11 mouse cellular contexts compared by ENCODE assay signal in the genomic region with DNA sequence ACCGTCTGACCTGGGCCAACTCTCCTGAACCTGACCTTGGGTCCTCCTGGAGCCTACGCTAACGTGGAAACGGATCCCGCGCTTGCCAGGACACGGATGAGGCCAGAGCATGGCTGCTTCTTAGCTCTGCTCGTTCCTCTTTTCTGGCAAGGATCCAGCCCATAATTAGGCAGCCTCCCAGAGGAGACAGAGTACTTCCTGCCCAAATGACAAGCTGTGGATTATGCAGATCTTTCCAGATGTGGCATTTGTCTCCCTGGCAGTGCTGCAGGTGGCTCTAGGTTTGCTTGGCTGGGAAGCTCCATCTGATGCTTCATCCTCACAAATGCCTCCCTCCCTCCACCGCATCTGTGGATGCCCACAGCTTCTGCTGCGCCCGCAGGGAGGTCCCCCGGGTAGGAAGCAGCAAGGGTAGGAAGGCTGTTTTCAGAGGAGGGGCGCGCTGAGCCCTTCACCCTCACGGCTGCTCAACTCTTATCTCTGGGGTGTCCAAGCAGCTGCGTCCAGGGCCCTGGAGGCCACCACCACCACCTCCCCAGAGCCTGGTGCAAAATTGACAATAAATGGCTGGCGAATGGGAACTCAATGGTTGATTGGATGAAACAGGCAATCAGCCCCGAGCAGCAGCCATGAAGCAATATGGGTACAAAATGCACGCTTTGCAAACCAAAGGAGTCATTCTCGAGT. TPM values are rescaled to one million over a fixed set of nuclear protein-coding genes. Genes with fewer than 3 reads are reported as not detected.
A peak's percentile ranks its signal among the peaks of the same experiment; 100 is the strongest.
DNase-seq lines count a peak whose midpoint lies in the region; ATAC-seq and TF ChIP-seq lines count a peak whose summit lies in the region.
"Had no signal": no experiment of that assay in that cellular context is flagged by ENCODE, and none has a peak within 500 bp of the region (broad histone marks: within the 10 kb centered on the region; RNA-seq: fewer than 3 reads in every experiment).

No protein-coding gene starts in this region.

- no peak for TF ChIP-seq CTCF in kidney, adult 2 months (conservative IDR thresholded peaks at IDR 0.05; ENCODE audit: insufficient read depth, insufficient read length, low read depth, low read length)
- TF ChIP-seq CTCF in E14TG2a.4 (conservative IDR thresholded peaks at IDR 0.05; ENCODE audit: low read length), result no peak

- no peaks in the 10 kb centered on the region for H3K27me3 ChIP-seq in kidney, adult 2 months (replicated peaks; ENCODE audit: control insufficient read depth, insufficient read depth, low read length)
- H3K27me3 ChIP-seq in kidney, embryonic 15.5 days, result peaks cover 76% of the 10 kb centered on the region
- H3K27me3 ChIP-seq in E14TG2a.4 (ENCODE audit: insufficient read depth, low read length), result no peaks in the 10 kb centered on the region
- no peaks in the 10 kb centered on the region; the same call in 1 of the 2 replicates for H3K27me3 ChIP-seq in hindbrain, embryonic 14.5 days (ENCODE audit: control insufficient read depth, insufficient read depth, low read length)
- H3K27me3 ChIP-seq: neural tube, embryonic 12.5 days had no signal

- 40% methylated on average over 20 of the region's 20 CpGs for WGBS in kidney, adult 2 months
- 51% methylated on average over 20 of the region's 20 CpGs for WGBS in kidney, embryonic 15.5 days
- WGBS in hindbrain, embryonic 14.5 days, result 28% methylated on average over 20 of the region's 20 CpGs

- no peak overlapping the region for H3K4me2 ChIP-seq in kidney, embryonic 15.5 days
- H3K4me2 ChIP-seq in hindbrain, embryonic 14.5 days (replicated peaks), result 0 out of 2 replicates have a peak overlapping the region, but pooled peaks have one; percentile 1
- H3K4me2 ChIP-seq: liver, embryonic 12.5 days; neural tube, embryonic 12.5 days had no signal

- no peak overlapping the region for H3K9ac ChIP-seq in kidney, embryonic 15.5 days
- no peak overlapping the region for H3K9ac ChIP-seq in hindbrain, embryonic 14.5 days
- H3K9ac ChIP-seq: liver, embryonic 12.5 days; neural tube, embryonic 12.5 days had no signal

- H3K4me1 ChIP-seq in kidney, adult 2 months (ENCODE audit: control insufficient read depth, insufficient read depth, low read length), result no peaks in the 10 kb centered on the region; the same call in 1 of the 2 replicates
- peaks cover 9% of the 10 kb centered on the region; the same call in 1 of the 2 replicates for H3K4me1 ChIP-seq in kidney, embryonic 15.5 days
- H3K4me1 ChIP-seq in E14TG2a.4 (replicated peaks; ENCODE audit: low read depth, low read length), result peaks cover 27% of the 10 kb centered on the region
- H3K4me1 ChIP-seq in hindbrain, embryonic 14.5 days (replicated peaks; ENCODE audit: control insufficient read depth, insufficient read depth, low read length), result peaks cover 25% of the 10 kb centered on the region
- H3K4me1 ChIP-seq: liver, embryonic 12.5 days had no signal

- no peak for ATAC-seq in kidney, embryonic 15.5 days (replicated peaks; ENCODE audit: low FRiP score)
- peak; percentile 64; the same call in 1 of the 2 replicates for ATAC-seq in hindbrain, embryonic 14.5 days (ENCODE audit: low FRiP score)
- no peak for ATAC-seq in megakaryocyte progenitor cell, adult 5-6 weeks (replicated peaks; ENCODE audit: poor library complexity)
- ATAC-seq in erythroblast, adult 5-6 weeks (replicated peaks; ENCODE audit: low FRiP score, poor library complexity, severe bottlenecking), result no peak
- ATAC-seq: liver, embryonic 12.5 days had no signal

- no peaks in the 10 kb centered on the region for H3K9me3 ChIP-seq in kidney, embryonic 15.5 days (replicated peaks)
- peaks cover 5% of the 10 kb centered on the region; the same call in 1 of the 2 replicates for H3K9me3 ChIP-seq in E14TG2a.4 (ENCODE audit: low read length)
- no peaks in the 10 kb centered on the region for H3K9me3 ChIP-seq in hindbrain, embryonic 14.5 days (ENCODE audit: control insufficient read depth, low read length)
- H3K9me3 ChIP-seq: G1E; liver, embryonic 12.5 days; neural tube, embryonic 12.5 days had no signal

- no peak for TF ChIP-seq POLR2A in kidney, adult 2 months (IDR thresholded peaks at IDR 0.05; ENCODE audit: low read depth, low read length)

- H3K36me3 ChIP-seq in kidney, adult 2 months (ENCODE audit: control insufficient read depth, insufficient read depth, low read length), result no peaks in the 10 kb centered on the region
- H3K36me3 ChIP-seq in kidney, embryonic 15.5 days, result no peaks in the 10 kb centered on the region
- no peaks in the 10 kb centered on the region for H3K36me3 ChIP-seq in E14TG2a.4 (ENCODE audit: insufficient read depth, low read length)
- H3K36me3 ChIP-seq in hindbrain, embryonic 14.5 days (replicated peaks; ENCODE audit: control insufficient read depth, insufficient read depth), result no peaks in the 10 kb centered on the region
- H3K36me3 ChIP-seq: G1E; liver, embryonic 12.5 days; neural tube, embryonic 12.5 days had no signal

- no peak overlapping the region for H3K4me3 ChIP-seq in kidney, adult 2 months (ENCODE audit: insufficient read depth, low read depth, low read length)
- no peak overlapping the region for H3K4me3 ChIP-seq in kidney, embryonic 15.5 days (replicated peaks)
- H3K4me3 ChIP-seq in E14TG2a.4 (replicated peaks; ENCODE audit: low read length), result peak overlapping the region; percentile 58
- H3K4me3 ChIP-seq in hindbrain, embryonic 14.5 days (replicated peaks; ENCODE audit: low read length), result no peak overlapping the region
- H3K4me3 ChIP-seq: liver, embryonic 12.5 days; neural tube, embryonic 12.5 days had no signal

- peak; percentile 50 for DNase-seq in kidney, adult 2 months
- DNase-seq in MN1 (ENCODE audit: low spot score), result peak; percentile 66
- DNase-seq in hindbrain, embryonic 14.5 days (ENCODE audit: low spot score), result peak; percentile 82
- no peak for DNase-seq in layer of hippocampus, adult 8-10 months (ENCODE audit: low spot score in 2 of 2)

- no peak overlapping the region for H3K27ac ChIP-seq in kidney, adult 2 months (ENCODE audit: insufficient read depth, low read depth, low read length)
- H3K27ac ChIP-seq in kidney, embryonic 15.5 days, result no peak overlapping the region
- H3K27ac ChIP-seq in hindbrain, embryonic 14.5 days, result peak overlapping the region; percentile 58; the same call in 1 of the 2 replicates
- H3K27ac ChIP-seq: liver, embryonic 12.5 days; neural tube, embryonic 12.5 days had no signal

RNA-seq across cellular contexts. Expression of gene Cfap77, which starts 24.7 kb away (rescaled TPM):
- 0.31 and 0.61 TPM in 2 replicates for polyA plus RNA-seq in kidney, adult 2 months (2012; rRNA removed)
- 0.31 and 0.35 TPM in 2 replicates for polyA plus RNA-seq in kidney, embryonic 15.5 days (2015; fragmentation: Nextera tagmentation; extraction: Ambion mirVana)
- polyA plus RNA-seq in hindbrain, embryonic 14.5 days (2014; fragmentation: Nextera tagmentation; extraction: Ambion mirVana), result 0.56 and 0.78 TPM in 2 replicates
- total RNA-seq in megakaryocyte progenitor cell, adult 5-6 weeks (2015), result 0.17 TPM in 1 of 2 replicates, not detected in the other
- not detected in 2 replicates for total RNA-seq in megakaryocyte progenitor cell, adult 5-6 weeks (2017)
- total RNA-seq in erythroblast, adult 5-6 weeks (2015; ENCODE audit: low replicate concordance), result not detected in 2 replicates
- total RNA-seq in erythroblast, adult 5-6 weeks (2017; ENCODE audit: low replicate concordance), result not detected in 2 replicates
- total RNA-seq in layer of hippocampus, adult 8-10 months (2022), result 1 to 10 TPM in 2 of 4 experiments, under 1 TPM in 2; 0.34 to 1.3 (median 0.78) TPM

RNA-seq across cellular contexts. Expression of gene Ttf1, which starts 29.9 kb away (rescaled TPM):
- 5.6 and 6.5 TPM in 2 replicates for polyA plus RNA-seq in kidney, adult 2 months (2012; rRNA removed)
- polyA plus RNA-seq in kidney, embryonic 15.5 days (2015; fragmentation: Nextera tagmentation; extraction: Ambion mirVana), result 11.5 and 11.7 TPM in 2 replicates
- polyA plus RNA-seq in hindbrain, embryonic 14.5 days (2014; fragmentation: Nextera tagmentation; extraction: Ambion mirVana), result 5.7 and 6.0 TPM in 2 replicates
- total RNA-seq in megakaryocyte progenitor cell, adult 5-6 weeks (2015), result 13.0 and 14.9 TPM in 2 replicates
- 17.8 and 18.9 TPM in 2 replicates for total RNA-seq in megakaryocyte progenitor cell, adult 5-6 weeks (2017)
- total RNA-seq in erythroblast, adult 5-6 weeks (2015; ENCODE audit: low replicate concordance), result 3.3 and 7.1 TPM in 2 replicates
- total RNA-seq in erythroblast, adult 5-6 weeks (2017; ENCODE audit: low replicate concordance), result 9.1 and 14.6 TPM in 2 replicates
- total RNA-seq in layer of hippocampus, adult 8-10 months (2022), result 10 to 100 TPM; 10.8 to 13.9 (median 11.9) TPM

Comparison
In these comparisons a context has a peak if more than half of its experiments do, and no peak if none do; other contexts are left out.
1. DNase-seq: peak in kidney, adult 2 months (single experiment), MN1 (single experiment) and hindbrain, embryonic 14.5 days (single experiment); none in layer of hippocampus, adult 8-10 months (0 of 2).